Mouse (Mus musculus) ES-E14 (cell line): Measurements from ENCODE around the gene Klhl25. TPM values are rescaled to one million over a fixed set of nuclear protein-coding genes. Genes with fewer than 3 reads are reported as not detected.

Experiments used
- DNase-seq: peaks from one replicate; pipeline ENCODE4 v3.0.0-alpha.2; 2013; ENCODE audit warnings: low read depth, low spot score
- H3K27ac ChIP-seq: 2 replicates; pipeline ENCODE4 v1.5.1; 2012; ENCODE audit warnings: low read depth, mild to moderate bottlenecking, low read length, moderate library complexity, mixed read lengths; ENCODE audit not compliant: poor library complexity, insufficient read depth, severe bottlenecking
- H3K36me3 ChIP-seq: 2 replicates; pipeline ENCODE4 v1.6.1; 2012; ENCODE audit warnings: mild to moderate bottlenecking, low read length, moderate library complexity, mixed read lengths; ENCODE audit not compliant: control insufficient read depth, poor library complexity, insufficient read depth, severe bottlenecking
- H3K4me1 ChIP-seq, 2 experiments: fragments of 150-350 bp in 1 of 2; sonication (generic) in 1 of 2; 2 replicates each; pipeline ENCODE4 v1.6.1; 2012; ENCODE audit warnings: low read length in 2 of 2, mild to moderate bottlenecking in 1 of 2, mixed read lengths in 1 of 2; ENCODE audit not compliant: control insufficient read depth in 2 of 2, insufficient read depth in 2 of 2, poor library complexity in 1 of 2
- H3K4me3 ChIP-seq, 2 experiments: fragments of 150-350 bp in 1 of 2; sonication (generic) in 1 of 2; 2 replicates each; pipeline ENCODE4 v1.5.1; 2012; ENCODE audit warnings: low read length in 2 of 2, low read depth in 1 of 2, mild to moderate bottlenecking in 1 of 2, mixed read lengths in 1 of 2; ENCODE audit not compliant: insufficient read depth in 1 of 2, poor library complexity in 1 of 2, severe bottlenecking in 1 of 2
- H3K9ac ChIP-seq: 2 replicates; pipeline ENCODE4 v1.6.1; 2012; ENCODE audit warnings: low read depth, mild to moderate bottlenecking, low read length, mixed read lengths; ENCODE audit not compliant: poor library complexity, insufficient read depth, severe bottlenecking
- H3K9me3 ChIP-seq: fragments of 150-350 bp; sonication (generic); 2 replicates; pipeline ENCODE4 v1.6.1; 2012; ENCODE audit warnings: low read depth, mild to moderate bottlenecking, low read length; ENCODE audit not compliant: control insufficient read depth, insufficient read depth
- CHD2 ChIP-seq: IDR thresholded peaks from 2 replicates; pipeline ENCODE4 v1.6.1; 2014; ENCODE audit warnings: mild to moderate bottlenecking, low read depth, low read length, inconsistent platforms
- HCFC1 ChIP-seq: IDR thresholded peaks from 2 replicates; pipeline ENCODE4 v1.6.1; 2012; ENCODE audit warnings: low read length, inconsistent platforms, borderline replicate concordance; ENCODE audit not compliant: insufficient read depth
- MAFK ChIP-seq: IDR thresholded peaks from 2 replicates; pipeline ENCODE4 v1.6.1; 2014; ENCODE audit warnings: mild to moderate bottlenecking, low read depth, low read length, inconsistent platforms; ENCODE audit not compliant: insufficient read depth
- ZC3H11A ChIP-seq: IDR thresholded peaks from 2 replicates; pipeline ENCODE4 v1.6.1; 2012; ENCODE audit warnings: low read depth, mild to moderate bottlenecking, inconsistent platforms, low read length, borderline replicate concordance
- ZNF384 ChIP-seq: IDR thresholded peaks from 2 replicates; pipeline ENCODE4 v1.6.1; 2012; ENCODE audit warnings: low read depth, low read length, inconsistent platforms
- in situ Hi-C, 2 experiments: fragments of 600-800 bp; cut with MboI; formaldehyde crosslinking; loops; one replicate each; pipeline ENCODE4 v1.15.1; 2025; ENCODE audit warnings: low sequenced_read_pairs in 2 of 2, inconsistent platforms in 1 of 2; ENCODE audit not compliant: unreplicated experiment in 2 of 2
- total RNA-seq: library from RNA; depleted of rRNA; stranded (reverse); fragments of 300-350 nt; gene quantifications from 2 replicates; pipeline ENCODE4 v1.2.3, GENCODE M21; 2012

Gene Klhl25
- total RNA-seq, 1 experiment, result 10.8 TPM

DNA sequence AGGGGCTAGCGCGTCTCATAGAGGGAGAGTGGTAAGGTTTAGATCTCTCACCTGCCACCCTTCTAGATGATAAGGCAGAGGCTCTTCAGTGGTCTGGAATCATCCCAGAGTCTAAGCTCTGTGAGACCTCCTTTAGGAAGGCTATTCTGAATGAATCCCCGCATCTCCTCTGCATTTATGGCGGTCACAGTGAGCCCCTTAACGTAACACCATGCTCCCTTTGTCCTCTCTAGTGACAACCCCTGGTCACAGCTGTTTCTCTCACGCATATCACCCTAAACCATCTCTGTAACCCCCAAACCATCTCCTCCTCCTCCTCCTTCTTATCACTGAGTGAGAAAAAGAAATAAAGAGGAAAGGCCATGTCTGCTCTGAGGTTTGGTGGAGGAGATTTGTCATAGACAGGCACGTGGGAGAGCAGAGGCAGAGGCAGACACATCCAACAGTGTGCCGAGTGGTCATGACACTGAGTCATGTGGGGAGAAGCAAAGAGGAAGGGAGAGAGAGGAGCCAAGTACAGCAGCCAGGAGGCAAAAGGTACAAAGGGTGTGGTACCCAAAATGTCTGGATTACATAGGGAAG lies 25.9 kb upstream of the Klhl25 start:
- TF ChIP-seq HCFC1 (no peak), ZC3H11A (no peak), ZNF384 (no peak), CHD2 (no peak), MAFK (no peak)
- in situ Hi-C loops, result no loop called here
- no peak overlapping the region for H3K9ac ChIP-seq

DNA sequence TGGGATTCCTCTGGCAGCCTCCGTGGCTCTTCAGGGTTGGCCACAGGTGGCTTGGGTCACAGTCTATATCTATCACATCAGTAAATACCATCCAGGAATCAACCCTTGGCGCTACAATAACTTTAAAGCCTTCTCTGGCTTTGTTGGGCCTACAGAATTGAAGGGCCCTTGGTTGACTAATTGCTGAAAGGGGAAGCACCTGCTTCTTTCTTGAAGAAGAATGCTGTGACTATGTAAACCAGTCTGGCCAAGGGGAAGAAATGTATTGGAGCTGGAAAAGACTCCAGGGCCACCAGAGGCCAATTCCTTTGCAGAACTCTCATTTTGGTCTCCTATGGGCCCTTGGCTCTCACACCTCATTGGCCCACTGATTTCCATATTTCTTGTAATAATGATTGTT lies 25.0 kb upstream of the Klhl25 start:
- Histone ChIP-seq H3K9ac (no peak overlapping the region), H3K27ac (no peak overlapping the region), H3K4me1 (peaks cover 3% of the 10 kb centered on the region in 2 experiments; a peak in 2 of 4 replicates), H3K36me3 (no peaks in the 10 kb centered on the region), H3K9me3 (peaks cover 6% of the 10 kb centered on the region), H3K4me3 (no peak overlapping the region)
- no peak for TF ChIP-seq CHD2
- TF ChIP-seq HCFC1, result no peak
- TF ChIP-seq ZC3H11A, result no peak
- TF ChIP-seq MAFK, result no peak
- no peak for TF ChIP-seq ZNF384
- no peak for DNase-seq
- in situ Hi-C loops, result no loop called here

More for the DNA sequence above, 25.9 kb upstream of the Klhl25 start:
- no peak overlapping the region for H3K4me3 ChIP-seq
- H3K9me3 ChIP-seq, result peaks cover 9% of the 10 kb centered on the region
- H3K4me1 ChIP-seq, result peaks cover 0 to 3% of the 10 kb centered on the region in 2 experiments; a peak in 2 of 4 replicates
- no peaks in the 10 kb centered on the region for H3K36me3 ChIP-seq
- H3K27ac ChIP-seq, result no peak overlapping the region
- DNase-seq, result no peak

DNA sequence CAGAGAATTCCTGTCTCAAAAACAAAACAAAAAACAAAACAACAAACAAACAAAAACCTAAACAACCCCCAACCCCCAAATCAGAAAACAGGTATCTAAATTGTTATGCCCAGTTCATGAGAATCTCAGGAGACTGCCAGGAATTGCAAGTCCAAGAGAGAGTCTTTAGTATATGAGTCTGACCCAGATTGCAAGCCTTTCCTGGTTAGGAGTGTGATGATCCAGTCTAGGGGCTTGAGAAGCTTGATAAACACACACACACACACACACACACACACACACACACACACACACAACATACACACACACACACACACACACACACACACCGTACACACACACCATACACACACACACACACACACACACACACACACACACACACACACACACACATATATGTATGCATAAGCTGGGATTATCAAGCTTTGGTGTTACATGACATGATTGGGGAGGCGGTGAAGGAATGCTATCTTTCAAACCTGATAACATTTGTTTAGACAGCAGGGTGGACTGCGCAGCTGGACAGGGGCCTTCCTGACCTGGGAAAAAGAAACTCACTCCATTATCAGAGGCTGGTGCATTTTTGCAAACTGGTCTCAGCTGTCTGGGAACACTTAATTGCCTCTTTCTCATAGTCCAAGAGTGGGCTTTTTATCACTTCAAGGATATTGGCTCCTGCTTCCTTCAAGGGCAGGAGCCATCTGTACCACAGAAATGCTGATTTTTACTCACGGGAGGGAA lies 21.6 kb upstream of the Klhl25 start:
- Histone ChIP-seq H3K4me3 (no peak overlapping the region), H3K9me3 (no peaks in the 10 kb centered on the region), H3K27ac (no peak overlapping the region), H3K4me1 (peaks cover 3% of the 10 kb centered on the region in 2 experiments; a peak in 2 of 4 replicates), H3K36me3 (no peaks in the 10 kb centered on the region), H3K9ac (no peak overlapping the region; the same call in 1 of the 2 replicates)
- no peak for TF ChIP-seq HCFC1
- TF ChIP-seq ZNF384, result no peak
- in situ Hi-C loops, result no loop called here
- DNase-seq, result no peak

DNA sequence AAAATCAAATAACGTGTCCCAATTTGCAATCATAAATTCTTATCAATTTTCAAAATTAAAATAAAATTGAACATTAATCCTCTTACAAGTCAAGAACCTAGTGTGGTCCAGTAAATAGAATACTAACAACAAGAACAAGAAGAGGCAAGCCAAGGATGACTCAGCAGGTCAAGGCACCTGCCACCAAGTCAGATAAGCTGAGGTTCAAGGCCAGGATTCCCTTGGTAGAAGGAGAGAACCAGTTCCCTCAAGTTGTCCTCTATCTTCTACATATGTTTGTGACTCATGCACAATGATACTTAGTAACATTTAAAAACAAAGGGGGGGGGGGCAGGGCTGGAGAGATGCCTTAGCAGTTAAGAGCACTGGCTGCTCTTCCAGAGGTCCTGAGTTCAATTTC lies 20.8 kb upstream of the Klhl25 start:
- Histone ChIP-seq H3K27ac (no peak overlapping the region), H3K9me3 (no peaks in the 10 kb centered on the region), H3K9ac (no peak overlapping the region), H3K4me3 (no peak overlapping the region), H3K36me3 (no peaks in the 10 kb centered on the region), H3K4me1 (peaks cover 3% of the 10 kb centered on the region in 2 experiments; a peak in 2 of 4 replicates)
- in situ Hi-C loops, result no loop called here
- TF ChIP-seq ZC3H11A (no peak), HCFC1 (no peak), ZNF384 (no peak), CHD2 (no peak), MAFK (no peak)
- DNase-seq, result no peak
